Mouse (Mus musculus): ENCODE measurements around the gene Duox1. TPM values are rescaled to one million over a fixed set of nuclear protein-coding genes. Genes with fewer than 3 reads are reported as not detected.

The Duox1 gene
- total and polyA plus RNA-seq, 2 experiments from 2014 or later: 0.10 to 0.14 TPM

DNA sequence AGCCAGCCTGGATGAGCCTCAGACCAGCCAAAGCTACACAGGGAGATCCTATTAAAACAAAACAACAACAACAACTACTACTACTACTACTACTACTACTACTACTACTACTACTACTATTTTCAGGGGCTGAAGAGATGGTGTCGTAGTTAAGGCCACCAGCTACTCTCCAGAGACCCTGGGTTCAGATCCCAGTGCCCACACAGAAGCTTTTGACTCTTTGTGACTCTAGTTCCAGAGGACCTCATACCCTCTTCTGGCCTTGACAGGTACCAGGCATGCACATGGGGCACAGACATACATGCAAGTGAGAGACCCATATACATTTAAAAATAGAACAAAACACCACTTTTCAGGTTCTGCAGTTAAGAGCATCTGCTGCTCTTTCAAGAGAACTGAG, 57.1 kb downstream of the Duox1 start:
- TF ChIP-seq CTCF (IDR thresholded peaks at IDR 0.05; ENCODE audit: low read depth): no peak
- no peak overlapping the region for H3K9ac ChIP-seq (replicated peaks; ENCODE audit: low read length)
- no peak for ATAC-seq
- 94% methylated on average over 1 of the region's 1 CpGs for WGBS
- no peak for DNase-seq (ENCODE audit: low spot score)
- H3K27ac ChIP-seq: no peak overlapping the region
- H3K4me1 ChIP-seq (ENCODE audit: insufficient read depth, low read length): peaks cover 3% of the 10 kb centered on the region; the same call in 1 of the 2 replicates
- no peak overlapping the region for H3K4me2 ChIP-seq (ENCODE audit: low read depth, low read length)
- H3K4me3 ChIP-seq (ENCODE audit: low read length): no peak overlapping the region
- H3K36me3 ChIP-seq (ENCODE audit: insufficient read depth, low read length): no peaks in the 10 kb centered on the region
- no peaks in the 10 kb centered on the region for H3K27me3 ChIP-seq (ENCODE audit: insufficient read depth, low read length)
- no peaks in the 10 kb centered on the region for H3K9me3 ChIP-seq (ENCODE audit: low read length)

DNA sequence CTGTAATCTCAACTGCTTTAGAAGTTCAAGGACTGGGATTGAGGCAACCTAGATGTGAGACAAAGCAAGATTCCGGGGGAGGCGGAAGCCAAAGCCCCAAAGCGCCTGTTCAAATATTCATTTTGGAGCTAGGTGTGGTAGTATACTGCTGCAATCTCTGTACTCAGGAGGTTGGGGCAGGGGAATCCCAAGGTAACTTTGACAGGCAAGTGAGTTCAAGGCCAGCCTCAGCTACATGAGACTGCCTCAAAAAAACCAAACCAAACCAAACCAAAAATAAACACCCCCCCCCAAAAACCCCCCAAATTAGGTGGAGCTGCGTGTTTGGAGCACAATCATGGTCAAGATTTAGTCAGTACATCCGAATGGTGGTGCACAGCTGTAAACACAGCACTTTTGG, 58.5 kb downstream of the Duox1 start:
- H3K4me3 ChIP-seq (ENCODE audit: low read length): no peak overlapping the region
- H3K27me3 ChIP-seq (ENCODE audit: insufficient read depth, low read length): no peaks in the 10 kb centered on the region
- WGBS: 83% methylated on average over 5 of the region's 5 CpGs
- no peak overlapping the region for H3K27ac ChIP-seq
- H3K9me3 ChIP-seq (ENCODE audit: low read length): no peaks in the 10 kb centered on the region
- H3K9ac ChIP-seq (replicated peaks; ENCODE audit: low read length): no peak overlapping the region
- DNase-seq (ENCODE audit: low spot score) (no peak), ATAC-seq (no peak)
- H3K4me2 ChIP-seq (ENCODE audit: low read depth, low read length): peak overlapping the region; percentile 55; the same call in 1 of the 2 replicates
- H3K36me3 ChIP-seq (ENCODE audit: insufficient read depth, low read length): no peaks in the 10 kb centered on the region
- peaks cover 8% of the 10 kb centered on the region for H3K4me1 ChIP-seq (ENCODE audit: insufficient read depth, low read length)
- no peak for TF ChIP-seq CTCF (IDR thresholded peaks at IDR 0.05; ENCODE audit: low read depth)

DNA sequence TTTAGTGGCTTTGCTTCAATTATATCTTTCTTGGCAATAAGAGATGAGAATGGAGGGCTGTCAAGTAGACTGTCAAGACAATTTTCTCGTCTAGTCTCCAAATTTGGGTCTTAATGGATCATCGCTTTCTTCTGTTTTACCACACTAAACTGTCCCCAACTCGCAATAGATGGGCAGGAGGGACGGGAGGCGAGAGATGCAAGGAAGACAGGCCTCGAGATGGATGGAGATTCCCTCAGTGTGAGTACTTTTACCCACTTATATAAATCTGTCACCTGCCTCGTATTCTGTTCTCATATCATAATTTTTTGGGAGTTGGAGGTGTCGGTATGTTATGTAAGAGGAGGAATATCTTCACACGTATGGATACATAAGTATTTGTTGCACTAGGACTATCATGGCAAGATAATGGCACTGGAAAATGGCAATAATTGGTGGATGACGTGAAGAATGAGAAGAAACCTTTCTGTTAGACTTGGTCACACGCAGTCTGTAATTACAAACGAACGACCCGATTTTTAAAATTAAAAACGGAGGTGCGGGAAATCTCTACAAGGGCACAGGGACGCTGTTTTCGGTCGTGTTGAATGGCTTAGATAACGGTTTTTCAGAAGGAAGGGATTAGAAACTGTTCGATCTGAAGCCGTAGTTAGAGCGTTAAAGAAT, 59.3 kb downstream of the Duox1 start:
- peak overlapping the region; percentile 59 for H3K9ac ChIP-seq (replicated peaks; ENCODE audit: low read length)
- H3K4me1 ChIP-seq (ENCODE audit: insufficient read depth, low read length): peaks cover 8% of the 10 kb centered on the region
- no peak for TF ChIP-seq CTCF (IDR thresholded peaks at IDR 0.05; ENCODE audit: low read depth)
- no peaks in the 10 kb centered on the region for H3K27me3 ChIP-seq (ENCODE audit: insufficient read depth, low read length)
- H3K36me3 ChIP-seq (ENCODE audit: insufficient read depth, low read length): no peaks in the 10 kb centered on the region
- WGBS: 11% methylated on average over 23 of the region's 23 CpGs
- H3K4me3 ChIP-seq (ENCODE audit: low read length): peak overlapping the region; percentile 74
- H3K4me2 ChIP-seq (ENCODE audit: low read depth, low read length): peak overlapping the region; percentile 55
- peak; percentile 50 for DNase-seq (ENCODE audit: low spot score)
- no peaks in the 10 kb centered on the region for H3K9me3 ChIP-seq (ENCODE audit: low read length)
- peak overlapping the region; percentile 74 for H3K27ac ChIP-seq
- no peak for ATAC-seq

DNA sequence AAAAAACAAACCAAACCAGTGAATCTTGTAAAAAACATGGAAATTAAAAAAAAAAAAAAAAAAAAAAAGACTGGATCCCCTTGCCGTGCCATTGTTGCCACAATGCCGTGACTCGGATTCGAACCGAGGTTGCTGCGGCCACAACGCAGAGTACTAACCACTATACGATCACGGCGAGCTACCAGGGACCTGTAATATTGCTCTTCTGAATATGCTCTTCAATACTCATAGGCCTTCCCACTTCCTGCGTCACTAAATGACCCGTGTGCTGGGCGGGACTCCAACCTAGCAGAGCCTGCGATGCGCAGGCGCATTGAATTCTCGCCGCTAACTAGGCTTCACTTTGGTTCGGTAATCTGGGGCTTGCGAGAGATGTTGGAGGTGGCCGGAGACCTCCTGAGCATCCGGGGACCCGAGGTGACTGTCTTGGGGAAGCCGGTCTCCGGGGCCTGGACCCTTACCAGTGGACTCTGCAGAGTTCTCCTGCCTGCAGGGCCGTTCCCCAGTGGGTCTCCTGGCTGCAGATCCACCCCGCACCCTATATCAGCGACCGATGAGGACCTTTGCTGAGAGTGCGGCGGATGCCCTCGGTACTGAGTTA, 60.0 kb downstream of the Duox1 start:
- peak overlapping the region; percentile 92 for H3K27ac ChIP-seq
- WGBS: under 1% methylated on average over 32 of the region's 32 CpGs
- H3K4me2 ChIP-seq (ENCODE audit: low read depth, low read length): peak overlapping the region; percentile 89
- DNase-seq (ENCODE audit: low spot score) (peak; percentile 98), ATAC-seq (peak; percentile 89)
- no peaks in the 10 kb centered on the region for H3K9me3 ChIP-seq (ENCODE audit: low read length)
- no peaks in the 10 kb centered on the region for H3K27me3 ChIP-seq (ENCODE audit: insufficient read depth, low read length)
- H3K9ac ChIP-seq (replicated peaks; ENCODE audit: low read length): peak overlapping the region; percentile 75
- peaks cover 8% of the 10 kb centered on the region for H3K4me1 ChIP-seq (ENCODE audit: insufficient read depth, low read length)
- no peak for TF ChIP-seq CTCF (IDR thresholded peaks at IDR 0.05; ENCODE audit: low read depth)
- H3K36me3 ChIP-seq (ENCODE audit: insufficient read depth, low read length): no peaks in the 10 kb centered on the region
- peak overlapping the region; percentile 74 for H3K4me3 ChIP-seq (ENCODE audit: low read length)

DNA sequence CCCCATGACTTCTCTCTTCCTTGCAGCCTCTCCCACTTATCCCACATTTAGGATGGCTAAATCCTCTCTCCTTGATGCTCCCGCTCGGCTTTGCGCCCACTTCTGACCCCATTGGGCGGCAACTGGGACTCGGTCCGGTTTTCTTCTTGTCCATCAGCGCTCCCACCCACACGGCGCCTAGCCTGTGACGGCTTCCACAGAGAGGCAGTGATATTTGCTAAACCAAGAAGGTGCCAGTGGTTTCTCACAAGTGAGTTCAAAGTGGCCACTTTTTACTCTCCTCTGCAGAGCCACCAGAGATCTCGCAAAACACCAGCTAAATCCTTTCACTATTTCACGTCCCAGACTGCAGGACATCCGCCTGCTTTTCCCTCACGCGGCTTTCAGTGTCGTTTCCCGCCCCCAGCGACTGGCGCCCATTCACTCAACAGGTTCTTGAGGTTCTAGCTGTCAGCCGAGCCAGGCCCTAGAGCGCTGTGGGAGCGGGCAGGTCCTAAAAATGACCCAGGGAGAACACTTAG, 60.6 kb downstream of the Duox1 start:
- peak overlapping the region; percentile 92 for H3K27ac ChIP-seq
- no peaks in the 10 kb centered on the region for H3K27me3 ChIP-seq (ENCODE audit: insufficient read depth, low read length)
- H3K9ac ChIP-seq (replicated peaks; ENCODE audit: low read length): peak overlapping the region; percentile 75
- DNase-seq (ENCODE audit: low spot score): peak; percentile 61
- H3K4me2 ChIP-seq (ENCODE audit: low read depth, low read length): peak overlapping the region; percentile 89
- ATAC-seq: no peak
- no peaks in the 10 kb centered on the region for H3K36me3 ChIP-seq (ENCODE audit: insufficient read depth, low read length)
- peak overlapping the region; percentile 74 for H3K4me3 ChIP-seq (ENCODE audit: low read length)
- no peaks in the 10 kb centered on the region for H3K9me3 ChIP-seq (ENCODE audit: low read length)
- TF ChIP-seq CTCF (IDR thresholded peaks at IDR 0.05; ENCODE audit: low read depth): no peak
- peaks cover 8% of the 10 kb centered on the region for H3K4me1 ChIP-seq (ENCODE audit: insufficient read depth, low read length)
- WGBS: 1% methylated on average over 22 of the region's 22 CpGs

DNA sequence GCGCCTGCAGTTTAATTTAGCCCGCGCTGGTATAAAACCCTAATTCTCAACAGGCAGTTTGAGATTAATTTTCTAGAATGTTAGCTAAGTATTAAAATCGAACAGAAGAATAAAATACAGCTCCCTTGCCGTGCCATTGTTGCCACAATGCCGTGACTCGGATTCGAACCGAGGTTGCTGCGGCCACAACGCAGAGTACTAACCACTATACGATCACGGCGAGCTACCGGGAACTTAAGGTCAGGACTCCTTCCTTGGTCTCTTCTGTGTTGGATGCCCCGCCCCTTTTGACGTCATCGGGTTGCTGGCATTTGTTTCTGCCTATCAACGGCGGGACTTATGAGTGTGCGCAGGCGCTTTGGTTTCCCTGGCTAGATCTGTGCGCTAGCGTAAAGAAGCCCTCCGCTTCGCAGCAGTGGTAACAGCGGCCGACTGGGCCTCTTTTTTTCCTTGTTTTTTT, 61.8 kb downstream of the Duox1 start:
- no peak for TF ChIP-seq CTCF (IDR thresholded peaks at IDR 0.05; ENCODE audit: low read depth)
- Histone ChIP-seq H3K27ac (peak overlapping the region; percentile 93), H3K9me3 (ENCODE audit: low read length) (no peaks in the 10 kb centered on the region), H3K27me3 (ENCODE audit: insufficient read depth, low read length) (no peaks in the 10 kb centered on the region), H3K9ac (replicated peaks; ENCODE audit: low read length) (peak overlapping the region; percentile 73), H3K4me1 (ENCODE audit: insufficient read depth, low read length) (peaks cover 8% of the 10 kb centered on the region), H3K4me3 (ENCODE audit: low read length) (peak overlapping the region; percentile 59), H3K36me3 (ENCODE audit: insufficient read depth, low read length) (no peaks in the 10 kb centered on the region), H3K4me2 (ENCODE audit: low read depth, low read length) (peak overlapping the region; percentile 57)
- under 1% methylated on average over 28 of the region's 28 CpGs for WGBS
- DNase-seq (ENCODE audit: low spot score) (peak; percentile 97), ATAC-seq (peak; percentile 90)
